Mouse (Mus musculus) thymus, adult 2 months (tissue): Measurements from ENCODE around the gene Slc9a9. TPM values are rescaled to one million over a fixed set of nuclear protein-coding genes. Genes with fewer than 3 reads are reported as not detected.

ENCODE experiments used
- DNase-seq: peaks from one replicate; pipeline ENCODE4 v3.0.0; 2021
- H3K27ac ChIP-seq: fragments of 200-500 bp; 2 replicates; pipeline ENCODE4 v1.5.1; 2012; ENCODE audit warnings: low read length, control low read depth; ENCODE audit not compliant: control insufficient read depth, insufficient read depth
- H3K27me3 ChIP-seq: fragments of 200-500 bp; 2 replicates; pipeline ENCODE4 v1.6.1; 2012; ENCODE audit warnings: mild to moderate bottlenecking, low read length, moderate library complexity, mixed read lengths; ENCODE audit not compliant: control insufficient read depth, insufficient read depth
- H3K36me3 ChIP-seq: fragments of 200-500 bp; 2 replicates; pipeline ENCODE4 v1.6.1; 2012; ENCODE audit warnings: mild to moderate bottlenecking, low read length, moderate library complexity; ENCODE audit not compliant: control insufficient read depth, insufficient read depth
- H3K4me1 ChIP-seq: fragments of 200-500 bp; replicated peaks from 2 replicates; pipeline ENCODE4 v1.6.1; 2012; ENCODE audit warnings: low read length; ENCODE audit not compliant: control insufficient read depth, insufficient read depth
- H3K4me3 ChIP-seq: fragments of 200-500 bp; 2 replicates; pipeline ENCODE4 v1.5.1; 2012; ENCODE audit warnings: mild to moderate bottlenecking, low read length, control low read depth, moderate library complexity; ENCODE audit not compliant: control insufficient read depth, insufficient read depth
- CTCF ChIP-seq: fragments of 200-500 bp; IDR thresholded peaks from 2 replicates; pipeline ENCODE4 v1.5.1; 2012; ENCODE audit warnings: mild to moderate bottlenecking, control low read depth, low read length, moderate library complexity, borderline replicate concordance; ENCODE audit not compliant: control insufficient read depth, poor library complexity, insufficient read depth; ENCODE audit errors: extremely low read depth
- POLR2A ChIP-seq: fragments of 200-500 bp; IDR thresholded peaks from 2 replicates; pipeline ENCODE4 v1.6.1; 2012; ENCODE audit warnings: mild to moderate bottlenecking, low read length, control low read depth, moderate library complexity; ENCODE audit not compliant: control insufficient read depth, poor library complexity, insufficient read depth; ENCODE audit errors: extremely low read depth
- WGBS: fragments of 180-500 bp; shearing (Covaris S2); methylation state at CpG from one replicate; pipeline ENCODE4 v1.1.7; 2018; 5-methylcytosine and 5-hydroxymethylcytosine counted together
- polyA plus RNA-seq: library from polyadenylated mRNA; depleted of rRNA; stranded (reverse); fragments of >200 nt; gene quantifications from 2 replicates; pipeline ENCODE4 v1.2.3, GENCODE M21; 2012

Slc9a9 gene
- polyA plus RNA-seq, 1 experiment = 49.7 TPM

- DNase-seq = no peak
- Histone ChIP-seq H3K4me1 (no peaks in the 10 kb centered on the region), H3K4me3 (no peak overlapping the region), H3K27me3 (no peaks in the 10 kb centered on the region), H3K27ac (no peak overlapping the region), H3K36me3 (no peaks in the 10 kb centered on the region)
- WGBS = 90% methylated on average over 2 of the region's 2 CpGs
- no peak for TF ChIP-seq CTCF
- no peak for TF ChIP-seq POLR2A
These were observed 510.3 kb downstream of the Slc9a9 start for GRCm38 (mm10) chr9:95180005-95180404.

- no peaks in the 10 kb centered on the region for H3K27me3 ChIP-seq
- 88% methylated on average over 4 of the region's 4 CpGs for WGBS
- TF ChIP-seq POLR2A = no peak
- TF ChIP-seq CTCF = no peak
- H3K36me3 ChIP-seq = no peaks in the 10 kb centered on the region
- no peaks in the 10 kb centered on the region for H3K4me1 ChIP-seq
- no peak overlapping the region; the same call in 1 of the 2 replicates for H3K27ac ChIP-seq
- DNase-seq = no peak
- no peak overlapping the region for H3K4me3 ChIP-seq
These were observed 510.9 kb downstream of the Slc9a9 start for GRCm38 (mm10) chr9:95180569-95180968.

- H3K4me3 ChIP-seq = no peak overlapping the region
- 94% methylated on average over 13 of the region's 13 CpGs for WGBS
- H3K27me3 ChIP-seq = no peaks in the 10 kb centered on the region
These were observed 511.7 kb downstream of the Slc9a9 start for GRCm38 (mm10) chr9:95181241-95182043.

GRCm38 (mm10) chr9:95182272-95182671, 512.6 kb downstream of the Slc9a9 start:
- Histone ChIP-seq H3K27me3 (no peaks in the 10 kb centered on the region), H3K36me3 (no peaks in the 10 kb centered on the region), H3K4me3 (no peak overlapping the region), H3K4me1 (peaks cover 3% of the 10 kb centered on the region; the same call in 1 of the 2 replicates), H3K27ac (no peak overlapping the region)
- TF ChIP-seq POLR2A = no peak
- no peak for TF ChIP-seq CTCF
- no peak for DNase-seq
- 97% methylated on average over 7 of the region's 7 CpGs for WGBS

More at GRCm38 (mm10) chr9:95181241-95182043, 511.7 kb downstream of the Slc9a9 start:
- DNase-seq = no peak
- Histone ChIP-seq H3K4me1 (peaks cover under 1% of the 10 kb centered on the region; the same call in 1 of the 2 replicates), H3K36me3 (no peaks in the 10 kb centered on the region), H3K27ac (no peak overlapping the region)
- TF ChIP-seq POLR2A = no peak

GRCm38 (mm10) chr9:95184453-95184852, 514.7 kb downstream of the Slc9a9 start:
- 91% methylated on average over 5 of the region's 5 CpGs for WGBS
- peaks cover 3% of the 10 kb centered on the region; the same call in 1 of the 2 replicates for H3K4me1 ChIP-seq
- no peak for DNase-seq

GRCm38 (mm10) chr9:95185840-95186239, 516.1 kb downstream of the Slc9a9 start:
- Histone ChIP-seq H3K27ac (no peak overlapping the region), H3K36me3 (no peaks in the 10 kb centered on the region), H3K4me1 (peaks cover 3% of the 10 kb centered on the region; the same call in 1 of the 2 replicates), H3K27me3 (no peaks in the 10 kb centered on the region), H3K4me3 (no peak overlapping the region)
- 94% methylated on average over 3 of the region's 3 CpGs for WGBS
- DNase-seq = no peak
- TF ChIP-seq POLR2A (no peak), CTCF (no peak)

More at GRCm38 (mm10) chr9:95184453-95184852, 514.7 kb downstream of the Slc9a9 start:
- Histone ChIP-seq H3K27ac (no peak overlapping the region), H3K4me3 (no peak overlapping the region), H3K27me3 (no peaks in the 10 kb centered on the region), H3K36me3 (no peaks in the 10 kb centered on the region)
- TF ChIP-seq POLR2A (no peak), CTCF (no peak)
